Mouse (Mus musculus): Measurements from ENCODE around the gene Hnrnpd. TPM values are rescaled to one million over a fixed set of nuclear protein-coding genes. Genes with fewer than 3 reads are reported as not detected.

Hnrnpd gene
- total RNA-seq, 1 experiment from 2014 or later = 264 TPM

GRCm38 (mm10) chr5:99973941-99974340 lies 4.8 kb downstream of the Hnrnpd start:
- ATAC-seq (replicated peaks; ENCODE audit: low read depth, poor library complexity, severe bottlenecking) = peak; percentile 68

- no peak for ATAC-seq (replicated peaks; ENCODE audit: low read depth, poor library complexity, severe bottlenecking)
These were observed 18.8 kb downstream of the Hnrnpd start for GRCm38 (mm10) chr5:99959960-99960359.

- ATAC-seq (replicated peaks; ENCODE audit: low read depth, poor library complexity, severe bottlenecking) = no peak
These were observed 19.4 kb downstream of the Hnrnpd start for GRCm38 (mm10) chr5:99959236-99959936.

- ATAC-seq (replicated peaks; ENCODE audit: low read depth, poor library complexity, severe bottlenecking) = no peak
These were observed 20.1 kb downstream of the Hnrnpd start for GRCm38 (mm10) chr5:99958666-99959065.

GRCm38 (mm10) chr5:99953883-99954282 lies 24.9 kb downstream of the Hnrnpd start:
- no peak for ATAC-seq (replicated peaks; ENCODE audit: low read depth, poor library complexity, severe bottlenecking)

- ATAC-seq (replicated peaks; ENCODE audit: low read depth, poor library complexity, severe bottlenecking) = no peak
These were observed 26.2 kb downstream of the Hnrnpd start for GRCm38 (mm10) chr5:99952513-99952912.

GRCm38 (mm10) chr5:99941776-99942502 lies 36.8 kb downstream of the Hnrnpd start:
- no peak for ATAC-seq (replicated peaks; ENCODE audit: low read depth, poor library complexity, severe bottlenecking)

- ATAC-seq (replicated peaks; ENCODE audit: low read depth, poor library complexity, severe bottlenecking) = no peak
These were observed 37.5 kb downstream of the Hnrnpd start for GRCm38 (mm10) chr5:99941273-99941672.

- no peak for ATAC-seq (replicated peaks; ENCODE audit: low read depth, poor library complexity, severe bottlenecking)
These were observed 39.3 kb downstream of the Hnrnpd start for GRCm38 (mm10) chr5:99939440-99939839.

GRCm38 (mm10) chr5:99931910-99932309 lies 46.8 kb downstream of the Hnrnpd start:
- no peak for ATAC-seq (replicated peaks; ENCODE audit: low read depth, poor library complexity, severe bottlenecking)

GRCm38 (mm10) chr5:99927951-99928350 lies 50.8 kb downstream of the Hnrnpd start:
- ATAC-seq (replicated peaks; ENCODE audit: low read depth, poor library complexity, severe bottlenecking) = peak; percentile 89

- no peak for ATAC-seq (replicated peaks; ENCODE audit: low read depth, poor library complexity, severe bottlenecking)
These were observed 56.7 kb downstream of the Hnrnpd start for GRCm38 (mm10) chr5:99922033-99922432.

GRCm38 (mm10) chr5:99915494-99915893 lies 63.2 kb downstream of the Hnrnpd start:
- no peak for ATAC-seq (replicated peaks; ENCODE audit: low read depth, poor library complexity, severe bottlenecking)

- ATAC-seq (replicated peaks; ENCODE audit: low read depth, poor library complexity, severe bottlenecking) = peak; percentile 99
These were observed 72.4 kb downstream of the Hnrnpd start, which contains the start of gene Vamp9 for GRCm38 (mm10) chr5:99906181-99906956. TSS of gene Vamp9 (plus strand) at chr5:99906254.

Other genes starting within 250 kb of the Hnrnpd start
- 2.4 and 12.6 TPM in 2 replicates for gene Rasgef1b, start 249.9 kb downstream of the Hnrnpd start, total RNA-seq (2017)
- gene Vamp9, start 72.7 kb downstream of the Hnrnpd start, total RNA-seq (2017) = not detected in 2 replicates
- gene 4930524J08Rik, start 123 bp upstream of the Hnrnpd start, total RNA-seq (2017) = 1.4 TPM in 1 of 2 replicates, not detected in the other
- gene Hnrnpdl, start 60.7 kb upstream of the Hnrnpd start, total RNA-seq (2017) = 461 and 481 TPM in 2 replicates
- gene Enoph1, start 61.0 kb upstream of the Hnrnpd start, total RNA-seq (2017) = 37.4 and 39.7 TPM in 2 replicates
- not detected in 2 replicates for gene Tmem150c, start 180.9 kb upstream of the Hnrnpd start, total RNA-seq (2017)

Data from common myeloid progenitor, adult 5-6 weeks (primary cell).